Mouse (Mus musculus) B cell, adult 2 months (primary cell): ENCODE measurements around the gene Arpp19.

ENCODE experiments used
- DNase-seq, 2 experiments: peaks; one replicate each; pipeline ENCODE4 v3.0.0; 2022

The Arpp19 gene

GRCm38 (mm10) chr9:75037451-75038356, at the start of gene Arpp19:
Gene Arpp19 (plus strand): TSS chr9:75037614.
- peak; percentile 85 to 87 for DNase-seq

GRCm38 (mm10) chr9:74988893-74989460, 48.4 kb upstream of the Arpp19 start:
- no peak for DNase-seq

- DNase-seq: no peak
Observed at GRCm38 (mm10) chr9:74989990-74990389, 47.4 kb upstream of the Arpp19 start.

GRCm38 (mm10) chr9:74994611-74995257, 42.7 kb upstream of the Arpp19 start:
- no peak for DNase-seq

- DNase-seq: no peak
Observed at GRCm38 (mm10) chr9:74996349-74996748, 41.1 kb upstream of the Arpp19 start.

- no peak for DNase-seq
Observed at GRCm38 (mm10) chr9:74997976-74998375, 39.4 kb upstream of the Arpp19 start.

GRCm38 (mm10) chr9:75001006-75001405, 36.4 kb upstream of the Arpp19 start:
- no peak for DNase-seq

- no peak for DNase-seq
Observed at GRCm38 (mm10) chr9:75001611-75002204, 35.7 kb upstream of the Arpp19 start.

GRCm38 (mm10) chr9:75002262-75002661, 35.2 kb upstream of the Arpp19 start:
- DNase-seq: no peak

GRCm38 (mm10) chr9:75004203-75004602, 33.2 kb upstream of the Arpp19 start:
- DNase-seq: no peak

GRCm38 (mm10) chr9:75016591-75016990, 20.8 kb upstream of the Arpp19 start:
- DNase-seq: no peak

GRCm38 (mm10) chr9:75019181-75019580, 18.2 kb upstream of the Arpp19 start:
- no peak for DNase-seq

GRCm38 (mm10) chr9:75019592-75019991, 17.8 kb upstream of the Arpp19 start:
- no peak for DNase-seq

- no peak for DNase-seq
Observed at GRCm38 (mm10) chr9:75020561-75020960, 16.9 kb upstream of the Arpp19 start.

GRCm38 (mm10) chr9:75022546-75022945, 14.9 kb upstream of the Arpp19 start:
- DNase-seq: no peak

GRCm38 (mm10) chr9:75023150-75023894, 14.1 kb upstream of the Arpp19 start:
- no peak for DNase-seq

GRCm38 (mm10) chr9:75024089-75024488, 13.3 kb upstream of the Arpp19 start:
- no peak for DNase-seq

GRCm38 (mm10) chr9:75025689-75026088, 11.7 kb upstream of the Arpp19 start:
- peak; percentile 25 to 29 for DNase-seq

- DNase-seq: no peak
Observed at GRCm38 (mm10) chr9:75032408-75032807, 5.0 kb upstream of the Arpp19 start.

- DNase-seq: peak; percentile 10 to 14
Observed at GRCm38 (mm10) chr9:75033141-75033540, 4.3 kb upstream of the Arpp19 start.

- no peak for DNase-seq
Observed at GRCm38 (mm10) chr9:75034691-75035090, 2.7 kb upstream of the Arpp19 start.

- DNase-seq: no peak
Observed at GRCm38 (mm10) chr9:75035944-75036343, 1.5 kb upstream of the Arpp19 start.

GRCm38 (mm10) chr9:75038357-75038688, 909 bp downstream of the Arpp19 start:
- no peak for DNase-seq
